Mouse (Mus musculus) large intestine, adult 2 months (tissue): Measurements from ENCODE around the gene Klf3. TPM values are rescaled to one million over a fixed set of nuclear protein-coding genes. Genes with fewer than 3 reads are reported as not detected.

Source experiments
- DNase-seq: peaks from one replicate; pipeline ENCODE4 v3.0.0-alpha.2; 2012; ENCODE audit warnings: low read depth, low spot score
- WGBS: fragments of 180-500 bp; shearing (Covaris S2); methylation state at CpG from one replicate; pipeline ENCODE4 v1.1.7; 2018; 5-methylcytosine and 5-hydroxymethylcytosine counted together
- polyA plus RNA-seq: library from polyadenylated mRNA; depleted of rRNA; stranded (reverse); fragments of >200 nt; gene quantifications from 2 replicates; pipeline ENCODE4 v1.2.3, GENCODE M21; 2012

Klf3 gene
- polyA plus RNA-seq, 1 experiment: 45.1 TPM

GRCm38 (mm10) chr5:64827151-64827550 lies 24.0 kb downstream of the Klf3 start:
- no peak for DNase-seq

DNA sequence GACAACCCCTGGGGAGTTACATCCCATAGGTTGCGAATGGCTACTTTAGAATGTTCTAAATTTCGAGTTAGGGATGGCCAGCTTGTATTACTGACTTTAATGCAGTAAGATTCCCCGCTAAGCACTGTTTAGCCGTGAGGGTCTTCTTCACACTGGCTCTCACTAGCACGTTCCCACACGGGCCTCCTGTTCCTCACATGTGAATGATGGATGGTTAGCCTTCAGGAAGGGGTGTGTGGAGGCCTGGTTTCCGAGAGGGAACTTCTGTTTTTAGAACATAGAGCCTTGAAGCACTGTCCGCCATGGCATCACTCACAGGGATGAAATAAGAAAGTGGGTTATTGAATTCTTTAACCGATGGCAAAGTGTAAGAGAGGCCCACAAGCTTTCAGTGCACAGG lies 25.1 kb downstream of the Klf3 start:
- 89% methylated on average over 9 of the region's 9 CpGs for WGBS

More at GRCm38 (mm10) chr5:64827151-64827550, 24.0 kb downstream of the Klf3 start:
- WGBS: 97% methylated on average over 12 of the region's 12 CpGs

DNA sequence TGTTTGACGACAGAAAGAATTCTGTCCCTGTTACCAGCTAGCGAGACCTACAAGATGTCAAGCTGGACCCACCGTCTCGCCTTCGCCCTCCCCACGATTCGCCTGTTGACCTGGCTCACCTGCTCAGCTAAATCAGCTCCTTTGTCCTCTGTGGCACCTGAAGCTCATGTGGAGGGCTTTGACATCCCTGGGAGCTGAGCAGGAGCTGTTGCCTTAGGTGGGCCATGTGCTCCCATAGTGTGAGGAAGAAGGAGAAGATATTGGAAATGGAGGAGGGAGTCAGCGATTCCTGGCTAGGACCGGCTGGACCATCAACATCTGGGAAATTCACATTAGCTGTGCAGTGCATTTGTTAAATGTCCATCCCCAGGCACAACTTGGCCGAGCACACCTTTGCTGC lies 26.4 kb downstream of the Klf3 start:
- 95% methylated on average over 10 of the region's 10 CpGs for WGBS
- DNase-seq: no peak

More for the DNA sequence above, 25.1 kb downstream of the Klf3 start:
- no peak for DNase-seq

DNA sequence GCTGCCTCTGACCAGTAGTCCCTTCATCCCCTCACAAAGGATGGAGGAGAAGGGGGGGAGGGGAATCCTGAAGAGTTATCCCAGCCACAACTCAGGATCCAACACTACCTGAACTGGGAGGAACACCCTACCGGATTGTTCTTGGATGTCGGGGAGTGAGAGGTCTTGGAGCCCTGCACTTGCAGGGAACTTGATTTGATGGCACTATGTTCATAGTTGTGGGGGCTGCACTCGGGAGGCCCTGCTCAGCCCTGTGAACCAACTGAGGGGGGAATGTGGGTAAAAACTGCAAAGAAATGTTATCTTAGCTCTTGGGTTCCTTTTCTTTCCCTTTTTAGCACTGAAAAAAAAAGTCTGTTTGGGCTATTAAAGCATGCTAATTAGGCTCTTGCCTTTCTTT lies 27.6 kb downstream of the Klf3 start:
- DNase-seq: no peak
- 92% methylated on average over 3 of the region's 3 CpGs for WGBS

DNA sequence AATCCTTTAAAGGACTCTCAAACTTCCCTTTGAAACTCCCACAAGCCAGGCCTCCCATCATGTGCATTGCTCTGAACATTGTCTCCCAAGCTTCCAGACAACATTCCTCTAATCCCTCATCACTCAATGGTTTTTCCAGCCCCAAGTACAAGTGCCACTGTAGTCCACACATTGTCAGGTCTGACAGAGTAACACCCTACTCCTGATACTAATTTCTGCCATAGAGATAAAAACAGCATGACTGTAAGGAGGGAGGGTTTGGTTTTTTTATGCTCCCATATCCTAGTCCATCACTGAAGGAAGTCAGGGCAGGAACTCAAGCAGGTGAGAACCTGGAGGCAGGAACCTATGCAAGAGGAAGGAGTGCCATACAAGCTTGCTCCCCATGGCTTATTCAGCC lies 30.2 kb downstream of the Klf3 start:
- DNase-seq: no peak

GRCm38 (mm10) chr5:64834213-64834612 lies 31.0 kb downstream of the Klf3 start:
- DNase-seq: no peak
- 22% methylated on average over 1 of the region's 1 CpGs for WGBS

GRCm38 (mm10) chr5:64835295-64835694 lies 32.1 kb downstream of the Klf3 start:
- 86% methylated on average over 4 of the region's 4 CpGs for WGBS
- DNase-seq: no peak

DNA sequence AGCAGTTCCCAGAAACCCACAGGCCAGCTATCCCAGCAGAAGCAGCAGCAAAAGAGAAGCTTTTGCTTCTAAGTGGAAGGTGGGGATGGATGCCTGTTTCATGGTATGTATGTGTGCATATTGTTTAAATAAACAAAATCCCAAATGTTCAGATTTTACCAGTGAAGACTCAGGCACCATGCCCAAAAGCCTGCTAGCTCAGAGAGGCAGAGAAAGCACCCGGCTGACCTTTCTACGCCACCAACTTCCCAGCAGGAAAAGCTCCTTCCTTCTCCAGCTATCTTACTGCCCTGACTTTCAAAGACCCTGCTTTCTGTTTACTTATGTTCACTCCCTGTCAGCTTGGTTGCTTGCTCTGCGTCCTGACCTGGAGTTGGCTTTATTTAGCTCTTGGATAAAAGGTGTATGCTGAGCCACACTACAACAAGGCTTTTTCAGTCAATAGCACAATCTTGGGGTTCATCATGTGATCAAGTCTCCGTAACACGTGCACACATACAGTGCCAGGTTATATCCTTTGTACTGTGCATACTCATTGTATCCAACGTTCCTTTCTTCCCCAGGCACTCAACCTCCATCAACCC lies 35.9 kb downstream of the Klf3 start:
- WGBS: 43% methylated on average over 6 of the region's 6 CpGs
- no peak for DNase-seq

GRCm38 (mm10) chr5:64840087-64840486 lies 36.9 kb downstream of the Klf3 start:
- 28% methylated on average over 1 of the region's 1 CpGs for WGBS
- no peak for DNase-seq

GRCm38 (mm10) chr5:64844622-64845021 lies 41.4 kb downstream of the Klf3 start:
- no peak for DNase-seq
- WGBS: 83% methylated on average over 3 of the region's 3 CpGs

DNA sequence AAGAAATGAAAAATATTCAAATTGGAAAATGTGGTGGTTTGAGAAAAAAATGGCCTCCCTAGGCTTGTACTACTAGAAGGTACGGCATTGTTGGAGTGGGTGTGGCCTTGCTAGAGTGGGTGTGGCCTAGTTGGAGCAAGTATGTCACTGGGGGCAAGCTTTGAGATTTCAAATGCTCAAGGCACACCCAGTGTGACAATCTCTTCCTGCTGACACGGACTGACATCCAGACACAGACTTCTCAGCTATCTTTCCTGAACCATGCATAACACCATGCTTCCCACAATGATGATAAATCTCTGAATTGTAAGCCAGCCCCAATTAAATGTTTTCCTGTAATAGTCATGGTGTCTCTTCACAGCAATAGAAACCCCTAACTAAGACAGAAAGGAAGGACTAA lies 44.1 kb downstream of the Klf3 start:
- 81% methylated on average over 2 of the region's 2 CpGs for WGBS
- DNase-seq: no peak

- DNase-seq: no peak
- WGBS: 67% methylated on average over 7 of the region's 7 CpGs
Observed at GRCm38 (mm10) chr5:64849892-64850291, 46.7 kb downstream of the Klf3 start.

DNA sequence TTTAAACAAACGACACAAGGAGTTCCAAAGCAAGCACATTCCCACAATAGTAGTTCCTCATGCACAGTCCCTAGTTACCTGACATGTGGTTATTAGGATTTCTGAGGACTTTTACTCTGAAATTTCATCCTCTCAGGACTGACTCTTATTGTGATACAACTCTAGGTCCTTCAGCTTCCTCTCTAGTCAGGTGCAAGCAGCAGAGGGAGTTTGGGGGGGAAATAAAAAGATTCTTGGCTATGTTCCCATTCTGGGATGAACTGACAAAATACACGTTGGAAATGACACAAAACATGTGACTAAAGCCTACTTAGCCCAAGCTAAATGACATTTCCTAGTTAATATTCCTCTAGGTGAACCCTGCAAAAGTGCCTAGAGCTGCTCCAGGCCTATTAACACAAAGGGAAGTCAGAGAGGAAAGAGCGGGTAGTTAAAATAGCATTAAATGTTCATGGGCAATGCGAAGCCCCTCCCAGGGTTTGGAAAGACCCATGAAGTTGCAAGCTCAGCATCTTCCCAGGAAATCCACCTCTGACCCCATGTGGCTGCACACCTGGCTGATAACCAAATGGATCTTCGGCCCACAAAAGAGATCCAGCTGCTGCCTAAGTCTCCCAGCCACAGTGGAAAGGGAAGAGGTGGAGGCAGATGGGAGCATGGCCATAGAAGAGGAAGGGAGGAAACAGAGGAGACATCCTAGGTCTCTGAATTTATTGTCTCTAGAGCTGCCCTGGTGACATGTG lies 49.6 kb downstream of the Klf3 start:
- 20% methylated on average over 5 of the region's 5 CpGs for WGBS
- DNase-seq: no peak

GRCm38 (mm10) chr5:64853421-64853820 lies 50.2 kb downstream of the Klf3 start:
- no peak for DNase-seq

GRCm38 (mm10) chr5:64855199-64855598 lies 52.0 kb downstream of the Klf3 start:
- no peak for DNase-seq

More at GRCm38 (mm10) chr5:64853421-64853820, 50.2 kb downstream of the Klf3 start:
- WGBS: 73% methylated on average over 5 of the region's 5 CpGs

DNA sequence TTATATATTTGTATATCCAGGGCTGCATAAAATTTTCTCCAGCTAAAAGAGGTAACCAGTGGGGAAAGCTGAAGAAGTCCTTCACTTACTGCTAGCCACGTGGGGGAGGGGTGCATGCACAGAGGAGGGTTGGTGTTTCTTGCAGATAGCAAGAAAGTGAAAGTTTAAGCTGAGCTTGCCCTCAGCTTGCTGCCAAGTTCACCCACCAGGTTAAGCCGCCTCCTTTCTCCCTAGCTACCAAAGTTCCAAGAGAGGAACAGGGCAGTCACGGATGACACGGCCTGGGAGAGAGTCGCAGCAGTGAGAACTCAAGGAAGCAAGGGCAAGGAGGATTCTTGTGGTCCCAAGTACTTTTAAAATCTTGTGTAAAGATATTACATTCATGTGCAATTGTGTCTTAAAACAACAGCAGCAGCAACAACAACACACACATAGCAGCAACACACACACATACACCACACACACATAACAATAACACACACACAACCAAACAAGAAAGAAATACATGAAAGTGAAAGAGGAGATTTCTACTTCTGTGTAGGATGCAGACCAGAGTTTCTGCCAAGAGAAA lies 57.8 kb downstream of the Klf3 start:
- peak; percentile 21 for DNase-seq
- WGBS: 10% methylated on average over 5 of the region's 5 CpGs

DNA sequence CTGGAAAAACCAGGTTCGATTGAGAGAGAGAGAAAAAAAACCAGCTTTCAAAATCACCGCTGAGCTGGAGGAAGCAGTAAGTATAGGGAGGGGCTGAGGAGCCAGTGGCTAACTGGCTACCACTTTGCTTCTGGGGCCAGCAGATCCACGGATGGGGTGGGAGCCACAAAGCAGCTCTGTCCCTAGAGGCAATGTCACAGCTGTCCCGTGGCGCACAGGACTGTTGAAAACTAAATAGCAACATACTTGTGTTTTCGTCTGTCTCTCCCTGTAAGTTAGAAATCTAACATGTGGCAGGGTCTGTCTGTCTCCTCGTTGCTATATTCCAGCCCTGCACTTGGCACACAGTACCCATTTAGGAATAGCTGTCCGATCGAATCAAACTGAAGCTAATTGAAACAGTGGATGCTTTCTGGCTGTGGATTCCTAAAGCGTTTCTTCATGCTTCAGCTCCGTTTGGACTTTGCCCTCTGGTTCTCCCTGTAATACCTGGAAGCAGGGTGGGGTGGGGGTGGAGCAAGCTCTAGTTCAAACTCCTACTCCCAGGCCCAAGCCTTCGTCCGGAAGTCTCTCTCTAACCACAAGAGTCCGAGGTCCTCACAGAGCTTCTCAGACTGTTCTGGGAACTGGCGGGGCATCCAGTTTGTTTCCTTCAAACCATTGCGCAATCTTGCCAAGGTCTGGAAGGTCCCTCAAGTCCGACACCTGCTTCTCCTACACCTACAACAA lies 58.4 kb downstream of the Klf3 start:
- 7% methylated on average over 17 of the region's 17 CpGs for WGBS
- DNase-seq: peak; percentile 95

- DNase-seq: no peak
- WGBS: 17% methylated on average over 9 of the region's 9 CpGs
Observed at GRCm38 (mm10) chr5:64862269-64862668, 59.1 kb downstream of the Klf3 start.

GRCm38 (mm10) chr5:64864699-64865108 lies 61.5 kb downstream of the Klf3 start:
- WGBS: 18% methylated on average over 4 of the region's 4 CpGs
- peak; percentile 97 for DNase-seq

GRCm38 (mm10) chr5:64865219-64865964 lies 62.2 kb downstream of the Klf3 start:
- peak; percentile 14 for DNase-seq

More at GRCm38 (mm10) chr5:64865219-64865964, 62.2 kb downstream of the Klf3 start:
- 42% methylated on average over 12 of the region's 12 CpGs for WGBS
